Mouse (Mus musculus) left cerebral cortex, postnatal 25 days (tissue): Measurements from ENCODE around the gene Rab9. TPM values are rescaled to one million over a fixed set of nuclear protein-coding genes. Genes with fewer than 3 reads are reported as not detected.

Experiments used
- DNase-seq, 2 experiments: peaks; one replicate each; pipeline ENCODE4 v3.0.0; 2022; ENCODE audit warnings: low spot score in 2 of 2, mixed read lengths in 1 of 2
- intact Hi-C: fragments of 180-260 bp; cut with DNase I; formaldehyde crosslinking; loops from one replicate; pipeline ENCODE4 v1.15.1; 2025
- total RNA-seq, 2 experiments: library from RNA; stranded (reverse); gene quantifications; 2 replicates each; pipeline ENCODE4 v1.2.3; 2021

The Rab9 gene
- total RNA-seq, 2 experiments from 2014 or later: 37.4 to 39.4 TPM

GRCm38 (mm10) chrX:166468321-166468720 is 11.3 kb downstream of the Rab9 start:
- DNase-seq: no peak
- intact Hi-C loops: no loop called here

GRCm38 (mm10) chrX:166455525-166455924 is 24.1 kb downstream of the Rab9 start:
- no peak for DNase-seq
- intact Hi-C loops: no loop called here

- intact Hi-C loops: no loop called here
- DNase-seq: no peak
Observed at GRCm38 (mm10) chrX:166454331-166454730, 25.3 kb downstream of the Rab9 start.

GRCm38 (mm10) chrX:166453532-166453931 is 26.1 kb downstream of the Rab9 start:
- DNase-seq: no peak
- intact Hi-C loops: no loop called here

- intact Hi-C loops: loop anchor here (5.0 to 10.0 kb wide), 2 partner anchors 68 to 790 kb away; no protein-coding TSS in a partner anchor
- DNase-seq: no peak
Observed at GRCm38 (mm10) chrX:166444552-166444951, 35.1 kb downstream of the Rab9 start.

- intact Hi-C loops: loop anchor here (5.0 to 10.0 kb wide), 2 partner anchors 72 to 794 kb away; no protein-coding TSS in a partner anchor
- DNase-seq: peak; percentile 89 to 91
Observed at GRCm38 (mm10) chrX:166440616-166441063, 39.0 kb downstream of the Rab9 start, which contains the start of gene Ofd1. Ofd1 (minus strand) TSS chrX:166440704.

GRCm38 (mm10) chrX:166440036-166440615 is 39.5 kb downstream of the Rab9 start, which contains the start of gene Trappc2:
Trappc2 (plus strand) TSS chrX:166440574.
- DNase-seq: peak; percentile 3 to 11
- intact Hi-C loops: loop anchor here (5.0 to 10.0 kb wide), 2 partner anchors 72 to 795 kb away; no protein-coding TSS in a partner anchor

GRCm38 (mm10) chrX:166434812-166435211 is 44.9 kb downstream of the Rab9 start:
- DNase-seq: no peak
- intact Hi-C loops: no loop called here

- intact Hi-C loops: loop anchor here (2.0 kb wide), 1 partner anchor 249 kb away; no protein-coding TSS in a partner anchor
- peak in 1 of 2 experiments; percentile 53 for DNase-seq
Observed at GRCm38 (mm10) chrX:166416196-166416595, 63.5 kb downstream of the Rab9 start.

- DNase-seq: no peak
- intact Hi-C loops: no loop called here
Observed at GRCm38 (mm10) chrX:166407865-166408264, 71.8 kb downstream of the Rab9 start.

Other genes starting within 250 kb of the Rab9 start
- gene Gpm6b, start 241.0 kb downstream of the Rab9 start, total RNA-seq: 100 to 1,000 TPM; 729 to 756 TPM
- 10 to 100 TPM; 48.6 to 56.8 TPM for gene Trappc2, start 39.3 kb downstream of the Rab9 start, total RNA-seq
- 1 to 10 TPM; 4.2 to 4.7 TPM for gene Ofd1, start 39.2 kb downstream of the Rab9 start, total RNA-seq
- 1 to 10 TPM; 1.7 to 1.8 TPM for gene Tceanc, start 38.7 kb upstream of the Rab9 start, total RNA-seq
- gene Egfl6, start 105.9 kb upstream of the Rab9 start, total RNA-seq: 1 to 10 TPM; 2.3 to 3.6 TPM